Comparison of ENCODE assay signal across 9 mouse cellular contexts in genomic region chr16:77028687-77029417, GRCm38 (mm10). TPM values are rescaled to one million over a fixed set of nuclear protein-coding genes. Genes with fewer than 3 reads are reported as not detected.
A peak's percentile ranks its signal among the peaks of the same experiment; 100 is the strongest.
DNase-seq lines count a peak whose midpoint lies in the region; ATAC-seq lines count a peak whose summit lies in the region.
"Had no signal": no experiment of that assay in that cellular context is flagged by ENCODE, and none has a peak within 500 bp of the region (broad histone marks: within the 10 kb centered on the region; RNA-seq: fewer than 3 reads in every experiment).

No protein-coding gene starts in this region.

- peak overlapping the region; percentile 99 for H3K27ac ChIP-seq in liver, embryonic 13.5 days

- H3K27me3 ChIP-seq in liver, embryonic 13.5 days: no peaks in the 10 kb centered on the region
- H3K27me3 ChIP-seq: Patski had no signal

- H3K4me1 ChIP-seq in liver, embryonic 13.5 days (replicated peaks): peaks cover 73% of the 10 kb centered on the region

- H3K36me3 ChIP-seq in liver, embryonic 13.5 days: peaks cover 34% of the 10 kb centered on the region

- intact Hi-C loops in gastrocnemius, postnatal 36 days (cut with DNase I): no loop called here

- peak overlapping the region; percentile 75 for H3K4me2 ChIP-seq in liver, embryonic 13.5 days

- WGBS in liver, embryonic 13.5 days (ENCODE audit: insufficient replicate concordance): 24% methylated on average over 10 of the region's 10 CpGs

- peak; percentile 63 for ATAC-seq in liver, embryonic 13.5 days (ENCODE audit: low read depth)
- ATAC-seq: Patski had no signal

- no peaks in the 10 kb centered on the region for H3K9me3 ChIP-seq in liver, embryonic 13.5 days (replicated peaks)

- peak overlapping the region; percentile 79 for H3K9ac ChIP-seq in liver, embryonic 13.5 days

- peak; percentile 42 to 55 for DNase-seq in layer of hippocampus, postnatal 10 days (ENCODE audit: low spot score in 2 of 2)
- no peak for DNase-seq in layer of hippocampus, postnatal 25 days (ENCODE audit: extremely low spot score in 1 of 2, low spot score in 1 of 2)
- peak; percentile 71 for DNase-seq in brain, adult 2 months (ENCODE audit: low read depth, low spot score)
- peak; percentile 54 to 59 for DNase-seq in gastrocnemius, postnatal 36 days
- peak; percentile 55 for DNase-seq in kidney, adult 18-20 months
- DNase-seq in liver, embryonic 13.5 days: peak; percentile 39
- DNase-seq in right cerebral cortex, postnatal 4 days: peak; percentile 24
- DNase-seq in spleen, adult 12 weeks (ENCODE audit: low spot score): no peak

- H3K4me3 ChIP-seq in liver, embryonic 13.5 days (replicated peaks): peak overlapping the region; percentile 50

RNA-seq across cellular contexts. Expression of gene Usp25, which starts 15.3 kb away (rescaled TPM):
- total RNA-seq in layer of hippocampus, postnatal 10 days (2021): 10 to 100 TPM; 27.1 to 30.8 TPM
- total RNA-seq in layer of hippocampus, postnatal 25 days (2021): 10 to 100 TPM; 34.0 to 34.6 TPM
- total RNA-seq in gastrocnemius, postnatal 36 days (2021): 10 to 100 TPM; 79.1 to 87.6 TPM
- polyA plus RNA-seq in liver, embryonic 13.5 days (2015; fragmentation: Nextera tagmentation; extraction: Ambion mirVana): 37.1 and 42.3 TPM in 2 replicates

Comparison
In these comparisons a context has a peak if more than half of its experiments do, and no peak if none do; other contexts are left out.
1. DNase-seq: peak in layer of hippocampus, postnatal 10 days (2 of 2), brain, adult 2 months (single experiment), gastrocnemius, postnatal 36 days (2 of 2), kidney, adult 18-20 months (single experiment), liver, embryonic 13.5 days (single experiment) and right cerebral cortex, postnatal 4 days (single experiment); none in layer of hippocampus, postnatal 25 days (0 of 2) and spleen, adult 12 weeks (single experiment).